Mouse (Mus musculus): ENCODE data around the gene Aplp2. TPM values are rescaled to one million over a fixed set of nuclear protein-coding genes. Genes with fewer than 3 reads are reported as not detected.

The Aplp2 gene
- total RNA-seq (2022) = 100 to 1,000 TPM; 290 to 388 (median 328) TPM

DNA sequence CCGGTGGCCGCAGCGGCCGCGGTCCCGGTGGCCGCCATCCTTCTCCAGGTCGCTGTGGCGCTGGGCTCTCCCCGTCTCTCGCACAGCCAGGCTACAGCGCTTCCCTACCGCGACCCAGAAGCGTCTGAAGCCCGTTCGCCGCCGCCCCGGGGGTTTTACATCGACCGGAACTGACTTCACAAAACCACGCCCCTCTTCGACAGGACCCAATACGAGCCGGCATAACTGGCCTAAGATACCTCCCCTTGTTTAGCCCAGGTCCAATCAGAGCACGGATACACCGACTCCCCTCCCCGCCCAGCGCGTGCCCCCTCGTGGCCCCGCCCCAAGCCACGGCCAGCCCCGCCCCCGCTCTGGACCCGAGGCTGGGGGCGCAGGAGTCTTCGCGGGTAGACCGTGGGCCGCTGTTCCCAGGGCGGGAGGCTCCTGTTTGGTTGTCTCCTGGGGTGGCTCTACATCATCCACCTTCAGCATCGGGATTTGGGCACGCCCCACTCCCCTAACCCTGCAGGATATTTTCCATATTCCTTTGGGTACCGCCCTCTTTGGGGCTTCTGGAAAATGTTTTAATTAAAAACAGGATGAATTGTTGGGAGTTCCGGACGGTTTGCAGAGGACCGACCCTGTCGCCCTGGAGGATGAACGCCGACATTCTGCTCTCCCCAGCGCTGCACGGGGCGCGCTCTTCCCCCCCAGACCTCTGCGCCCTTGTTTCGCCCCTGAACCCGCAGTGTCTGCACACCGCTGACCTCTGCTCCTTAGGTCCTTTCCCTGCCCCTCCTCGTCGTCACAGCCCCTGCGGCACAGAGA, at the start of gene Aplp2:
TSS of gene Aplp2 (minus strand) at position 126 of the 810 bp plus-strand sequence.
- DNase-seq (ENCODE audit: low spot score) = peak; percentile 99

DNA sequence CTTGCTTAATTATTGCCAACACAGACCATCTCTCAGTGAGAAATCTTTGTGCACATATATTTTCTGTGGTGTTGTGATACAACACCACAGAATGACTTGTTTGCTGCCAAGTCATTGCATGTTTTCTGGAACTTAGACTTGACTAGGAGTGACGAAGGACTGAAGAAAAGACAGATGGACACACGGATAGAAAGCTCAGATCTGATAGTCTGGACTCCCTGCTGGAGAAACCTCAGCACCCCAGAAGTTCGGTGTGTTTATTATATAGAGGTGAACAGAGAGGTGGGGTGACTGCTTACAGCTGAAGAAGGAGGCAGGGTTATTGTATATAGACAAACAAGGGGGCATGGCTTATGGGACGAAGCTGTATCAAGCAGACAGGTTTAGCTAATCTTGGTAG, 48.6 kb upstream of the Aplp2 start:
- DNase-seq (ENCODE audit: low spot score) = no peak

DNA sequence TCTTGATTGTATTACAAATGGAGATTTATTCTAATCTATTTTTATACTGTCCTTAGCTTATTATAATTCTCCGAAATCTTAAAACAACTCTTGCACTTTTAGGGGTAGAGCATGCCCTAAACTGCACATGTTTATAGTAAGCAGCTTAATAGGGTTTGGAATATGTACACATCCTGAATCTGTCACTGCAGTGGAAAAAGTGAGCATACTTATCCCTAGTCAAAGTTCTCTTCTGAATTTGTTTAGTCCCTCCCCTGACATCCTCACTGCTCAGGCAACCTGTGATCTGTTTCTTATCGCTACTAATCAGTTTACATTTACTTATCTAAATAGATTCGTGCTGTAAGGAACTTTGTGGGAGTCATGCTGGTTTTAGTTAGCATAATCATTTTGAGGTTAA, 46.6 kb upstream of the Aplp2 start:
- no peak for DNase-seq (ENCODE audit: low spot score)

DNA sequence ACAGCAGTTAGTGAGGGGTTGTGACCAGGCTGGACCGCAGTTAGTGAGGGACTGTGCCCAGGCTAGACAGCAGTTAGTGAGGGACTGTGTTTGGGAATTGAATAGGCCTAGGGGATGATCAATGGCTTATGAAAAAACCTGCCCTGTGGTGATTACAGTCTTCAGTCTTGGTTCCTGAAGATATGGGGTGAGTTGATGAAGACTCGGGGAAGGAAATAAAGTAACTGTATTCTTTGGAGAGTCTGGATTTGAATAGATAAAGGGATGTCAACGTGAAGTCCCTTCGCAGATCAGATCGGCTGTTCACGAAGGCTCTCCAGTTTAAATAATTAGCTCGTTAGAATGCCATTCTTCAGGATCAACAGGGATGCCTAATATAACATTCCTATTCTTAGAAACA, 44.3 kb upstream of the Aplp2 start:
- DNase-seq (ENCODE audit: low spot score) = no peak

DNA sequence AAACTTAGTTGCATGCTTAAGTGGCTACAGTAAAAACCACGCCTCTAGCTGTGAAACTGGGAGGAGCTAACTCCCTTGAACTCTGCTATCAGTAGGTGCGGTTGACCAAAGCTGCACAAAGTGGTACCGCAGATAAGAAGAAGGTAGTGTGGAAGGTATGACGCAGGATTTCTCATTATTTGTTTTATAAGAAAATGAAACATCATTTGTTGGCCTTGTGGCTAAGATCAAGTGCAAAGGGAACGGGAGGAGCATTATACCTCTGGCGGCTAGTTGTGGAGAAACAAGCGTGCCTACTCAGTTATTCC, 43.0 kb upstream of the Aplp2 start:
- DNase-seq (ENCODE audit: low spot score) = peak; percentile 13

DNA sequence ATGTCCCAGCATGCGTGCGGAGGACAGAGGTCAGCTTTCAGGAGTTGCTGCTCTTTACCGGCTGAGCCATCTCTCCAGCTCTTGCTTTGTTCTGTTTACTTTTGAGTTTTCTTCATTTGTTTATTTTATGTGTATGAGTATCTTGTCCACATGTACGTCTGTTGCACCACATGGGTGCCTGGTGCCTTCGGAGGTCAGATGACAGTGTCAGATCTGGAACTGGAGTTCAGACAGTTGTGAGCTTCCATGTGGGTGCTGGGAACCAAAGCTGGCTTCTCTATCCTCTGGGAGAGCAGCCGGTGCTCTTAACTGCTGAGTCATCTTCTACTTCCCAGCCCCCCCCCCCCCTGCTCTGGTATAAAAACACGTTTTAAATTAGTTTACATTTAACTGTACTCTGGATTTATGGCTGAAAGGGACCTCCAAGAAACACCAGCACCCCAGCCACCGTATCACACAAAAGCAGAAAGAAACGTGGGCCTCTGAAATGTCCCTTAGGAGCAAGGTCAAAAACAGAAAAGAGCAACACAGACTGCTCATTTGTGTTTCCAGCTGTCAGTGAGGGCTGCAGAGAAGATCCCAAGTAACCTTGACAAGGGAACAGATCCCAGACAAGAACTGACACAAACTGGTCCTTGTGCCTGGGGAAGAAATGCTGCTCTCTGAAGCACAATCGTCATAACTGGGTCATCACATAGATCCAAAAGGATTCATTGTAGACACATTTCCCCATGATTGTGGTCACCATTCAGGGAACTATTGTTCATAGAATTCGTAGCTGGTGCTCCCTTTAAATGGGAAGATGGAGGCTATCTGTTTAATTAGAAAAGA, 42.5 kb upstream of the Aplp2 start:
- peak; percentile 12 for DNase-seq (ENCODE audit: low spot score)

DNA sequence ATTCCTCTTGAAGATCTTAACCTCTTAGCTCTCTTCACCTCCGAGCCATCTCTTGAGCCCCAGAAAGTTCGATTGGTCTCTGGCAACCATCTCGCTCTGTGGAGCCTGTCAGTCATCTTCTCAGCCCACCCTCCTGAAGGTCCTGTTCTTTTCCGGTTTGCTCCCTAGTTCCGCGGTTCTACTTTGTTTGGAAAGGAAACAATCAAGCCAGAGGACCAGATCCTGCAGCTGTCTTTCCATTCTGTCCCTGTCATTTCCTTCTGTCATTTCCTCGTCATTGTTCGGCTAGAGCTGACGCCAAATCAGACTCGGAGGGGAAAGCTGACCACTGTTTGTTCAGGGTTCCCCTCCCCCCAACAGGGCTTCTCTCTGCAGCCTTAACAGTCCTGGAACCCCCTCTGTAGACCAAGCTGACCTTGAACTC, 41.7 kb upstream of the Aplp2 start:
- peak; percentile 86 for DNase-seq (ENCODE audit: low spot score)

DNA sequence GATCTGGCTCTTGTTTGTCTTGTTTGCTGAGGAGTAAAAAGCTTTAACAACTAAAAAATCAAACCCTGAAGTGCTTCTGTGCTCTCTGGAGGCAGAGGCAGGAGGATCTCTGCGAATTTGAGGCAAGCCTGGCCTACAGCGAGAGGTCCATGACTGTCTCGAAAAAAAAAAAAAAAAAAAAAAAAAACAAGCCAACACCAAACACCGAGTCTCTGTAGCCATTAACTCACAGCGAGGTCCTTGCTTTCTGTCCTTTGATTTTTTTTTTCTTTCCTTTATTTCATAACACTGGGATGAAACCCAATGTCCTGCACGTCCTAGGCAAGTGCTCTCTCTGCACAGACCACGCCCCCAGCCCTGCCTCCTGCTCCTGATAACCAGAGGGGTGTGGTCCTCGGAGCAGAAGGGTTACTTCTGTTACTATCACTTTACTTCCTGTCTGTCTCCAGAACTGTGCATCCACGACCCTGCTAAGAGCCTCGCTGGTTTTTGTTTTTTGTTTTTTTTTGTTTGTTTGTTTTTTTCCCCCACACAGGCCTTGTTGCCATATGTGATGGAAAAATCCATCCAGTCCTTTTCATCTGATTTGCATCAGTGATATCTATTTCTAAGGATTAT, 40.7 kb upstream of the Aplp2 start:
- peak; percentile 47 for DNase-seq (ENCODE audit: low spot score)

DNA sequence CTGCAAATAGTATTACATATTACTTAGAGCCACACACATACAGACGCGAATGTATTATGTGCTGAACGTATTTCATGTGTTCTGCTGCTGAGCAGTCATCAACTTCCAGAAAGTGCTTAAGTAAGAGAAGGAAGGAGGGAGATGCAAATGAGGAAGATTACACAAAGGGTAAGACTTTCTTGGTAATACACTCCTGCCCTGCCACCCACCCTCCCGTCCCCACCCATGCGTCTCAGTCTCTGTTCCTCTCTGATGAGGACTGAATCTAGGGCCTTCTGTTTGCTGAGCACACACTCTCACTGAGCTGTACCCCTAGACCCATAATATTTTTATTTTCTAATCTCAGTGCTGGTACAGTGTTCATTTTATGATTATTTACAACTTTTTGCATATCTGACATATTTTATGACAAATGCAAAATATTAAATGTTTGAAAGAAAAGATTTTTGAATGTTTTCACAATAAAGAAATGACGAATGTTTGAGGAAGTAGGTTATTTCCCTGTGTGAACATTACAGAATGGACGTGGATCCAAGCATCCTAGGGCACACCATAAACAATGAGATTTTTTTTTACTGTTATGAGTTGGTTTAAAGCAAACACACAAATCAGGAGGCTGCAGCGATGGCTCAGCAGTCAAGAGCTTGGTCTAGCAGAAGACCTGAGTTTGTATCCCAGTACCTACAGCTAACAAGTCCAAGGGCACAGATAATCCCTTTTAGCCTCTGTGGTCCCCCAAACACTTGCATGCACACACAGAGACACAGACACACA, 36.0 kb upstream of the Aplp2 start:
- no peak for DNase-seq (ENCODE audit: low spot score)

DNA sequence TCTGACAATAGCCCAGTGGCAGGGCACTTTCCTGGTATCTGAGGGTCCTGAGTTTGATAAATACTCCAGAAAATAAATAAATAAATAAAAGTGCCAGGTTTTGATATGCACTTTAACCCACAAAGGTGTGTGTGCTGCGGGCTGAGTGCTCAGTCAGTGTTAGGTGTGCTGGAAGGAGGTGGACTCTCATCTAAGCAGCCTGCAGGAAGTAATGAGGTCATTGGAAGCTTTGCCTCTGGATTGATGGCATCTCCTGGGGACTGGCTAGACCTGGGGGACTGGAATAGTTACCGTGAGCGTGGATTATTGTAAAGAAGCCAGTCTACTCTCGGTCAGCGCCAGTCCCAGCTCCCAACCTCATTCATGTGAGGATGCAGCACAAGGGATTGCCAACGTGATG, 34.8 kb upstream of the Aplp2 start:
- DNase-seq (ENCODE audit: low spot score) = no peak

DNA sequence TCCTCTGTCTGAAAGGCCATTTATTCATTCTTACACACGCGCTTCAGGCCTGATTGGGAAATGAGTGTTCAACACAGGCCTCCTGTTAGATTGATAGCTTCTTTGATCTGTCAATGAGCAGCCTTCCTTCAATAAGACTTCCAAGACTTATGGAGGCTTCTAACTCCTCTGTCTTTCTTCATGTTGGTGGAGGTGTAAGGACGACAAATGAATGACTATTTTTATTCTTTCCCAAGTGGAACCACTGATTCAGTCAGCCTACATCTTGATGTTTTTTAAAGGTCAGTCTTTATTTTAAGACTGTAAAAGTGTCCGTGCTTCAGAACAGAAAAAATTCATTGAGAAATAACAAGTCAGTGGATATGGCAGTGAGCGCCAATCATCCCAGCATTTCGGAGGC, 33.4 kb upstream of the Aplp2 start:
- no peak for DNase-seq (ENCODE audit: low spot score)

DNA sequence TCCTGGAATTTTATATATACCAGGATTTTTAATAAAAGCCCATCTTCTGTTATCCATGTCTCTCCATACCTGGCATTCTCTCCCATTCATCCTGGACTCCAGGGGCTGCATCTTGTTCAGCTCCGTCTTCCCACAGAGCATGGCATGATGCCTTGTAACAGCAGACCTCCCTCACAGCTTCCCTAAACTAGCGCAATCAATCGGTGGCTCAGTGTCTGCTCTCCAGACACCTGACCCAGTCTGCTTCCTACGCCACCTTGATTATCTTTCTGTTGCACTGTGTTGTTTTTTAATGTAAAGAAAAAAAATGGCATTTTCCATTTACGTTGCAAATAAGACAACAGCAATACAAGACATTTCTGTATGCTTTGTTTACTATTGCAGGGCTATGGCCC, 32.3 kb upstream of the Aplp2 start:
- DNase-seq (ENCODE audit: low spot score) = no peak

DNA sequence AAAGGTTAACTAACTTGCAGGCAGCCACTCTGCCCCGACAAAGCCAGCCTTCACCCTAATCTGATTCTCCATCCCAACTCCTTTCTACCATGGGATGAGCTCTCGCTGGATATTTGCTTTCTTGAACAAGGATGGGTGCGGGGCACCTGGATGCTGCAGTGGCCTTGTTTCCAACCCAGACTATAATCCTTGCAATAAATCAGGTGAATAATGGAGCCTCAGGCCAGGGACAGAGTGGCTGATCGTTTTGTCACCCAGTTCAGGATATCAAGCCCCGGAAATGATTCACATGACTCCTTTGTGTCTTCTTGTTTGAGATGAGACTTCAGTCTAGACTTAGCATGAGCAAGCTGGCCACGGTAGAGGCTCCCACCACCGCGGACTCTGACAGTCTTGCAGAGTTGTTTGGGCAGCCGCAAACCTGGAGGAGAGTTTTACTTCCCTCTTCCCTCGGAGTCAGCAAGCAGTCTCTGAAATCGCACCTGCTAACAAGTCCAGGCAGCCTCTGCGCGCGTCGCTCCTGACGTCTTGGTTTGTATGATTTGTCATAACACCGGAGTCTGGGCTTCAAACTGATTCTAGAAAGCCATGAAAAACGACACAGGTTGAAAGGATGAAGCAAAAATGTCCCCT, 31.8 kb upstream of the Aplp2 start:
- DNase-seq (ENCODE audit: low spot score) = no peak

DNA sequence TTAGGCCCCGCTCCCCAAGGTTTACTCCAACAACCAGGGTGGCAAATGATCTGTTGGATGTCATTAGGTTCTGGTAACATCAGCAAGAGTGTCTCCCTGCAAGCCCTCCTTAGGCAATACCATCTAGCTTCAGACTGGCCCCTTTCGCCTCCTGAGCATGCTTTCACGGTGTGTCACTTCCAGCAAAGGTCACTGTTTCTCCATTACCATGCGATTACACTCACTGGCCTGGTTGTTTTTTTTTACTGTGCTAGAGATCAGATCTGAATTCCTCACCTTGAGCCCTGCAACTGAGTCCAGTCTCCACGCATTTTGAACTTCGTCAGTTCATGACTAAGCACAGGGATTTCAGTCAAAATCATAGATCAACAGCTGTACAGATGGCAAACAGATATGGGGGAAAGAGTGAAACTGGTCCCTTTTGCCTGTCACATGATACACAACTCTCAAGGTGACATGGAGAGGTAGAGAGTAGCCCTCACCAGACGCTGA, 29.6 kb upstream of the Aplp2 start:
- DNase-seq (ENCODE audit: low spot score) = no peak

DNA sequence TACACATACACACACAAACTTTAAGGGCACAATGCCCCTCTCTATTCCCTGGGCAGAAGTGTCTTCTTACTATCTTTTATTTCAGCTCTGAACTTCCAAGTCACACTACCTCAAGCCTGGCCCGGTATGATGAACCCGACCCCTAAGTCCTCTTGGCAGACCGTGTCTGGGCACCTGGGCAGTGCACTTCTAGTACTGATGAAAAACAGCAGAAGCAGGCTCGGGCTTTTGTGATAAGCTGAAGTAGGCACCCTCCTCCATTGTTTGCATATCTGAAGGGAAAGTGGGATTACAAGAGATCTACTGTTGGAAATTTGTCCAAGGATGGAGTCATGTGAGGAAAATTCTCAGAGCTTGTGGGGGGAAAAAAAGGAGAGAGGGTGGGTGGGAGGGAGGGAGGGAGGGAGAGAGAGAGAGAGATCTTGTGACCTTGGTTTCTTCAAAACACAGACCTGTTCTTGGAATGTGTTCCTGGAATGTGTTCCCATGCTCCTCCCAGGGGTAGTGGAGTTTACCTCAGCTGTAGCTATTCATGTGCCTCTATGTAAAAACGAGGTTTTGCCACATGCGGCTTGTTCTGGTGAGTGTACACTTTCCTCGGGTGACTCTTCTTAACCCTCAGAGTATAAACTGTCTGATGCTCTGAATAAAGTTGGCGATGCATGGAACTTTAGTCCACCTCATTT, 29.1 kb upstream of the Aplp2 start:
- DNase-seq (ENCODE audit: low spot score) = no peak

DNA sequence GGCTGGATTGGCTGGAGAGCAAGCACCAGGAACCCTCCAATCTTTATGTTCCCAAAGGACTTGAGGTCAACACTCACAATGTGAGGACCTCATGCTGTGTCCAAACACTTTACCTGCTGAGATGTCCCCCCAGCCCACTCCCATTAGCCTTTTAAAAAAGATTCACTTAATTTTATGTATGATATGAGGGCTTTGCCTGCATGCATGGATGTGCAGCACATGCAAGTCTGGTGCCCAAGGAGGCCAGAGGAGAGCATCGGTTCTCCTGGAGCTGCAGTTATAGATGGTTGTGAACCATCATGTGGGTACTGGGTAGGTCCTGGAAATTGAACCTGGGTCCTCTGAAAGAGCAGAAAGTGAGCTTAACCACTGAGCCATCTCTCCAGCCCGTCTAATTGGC, 27.9 kb upstream of the Aplp2 start:
- DNase-seq (ENCODE audit: low spot score) = no peak

DNA sequence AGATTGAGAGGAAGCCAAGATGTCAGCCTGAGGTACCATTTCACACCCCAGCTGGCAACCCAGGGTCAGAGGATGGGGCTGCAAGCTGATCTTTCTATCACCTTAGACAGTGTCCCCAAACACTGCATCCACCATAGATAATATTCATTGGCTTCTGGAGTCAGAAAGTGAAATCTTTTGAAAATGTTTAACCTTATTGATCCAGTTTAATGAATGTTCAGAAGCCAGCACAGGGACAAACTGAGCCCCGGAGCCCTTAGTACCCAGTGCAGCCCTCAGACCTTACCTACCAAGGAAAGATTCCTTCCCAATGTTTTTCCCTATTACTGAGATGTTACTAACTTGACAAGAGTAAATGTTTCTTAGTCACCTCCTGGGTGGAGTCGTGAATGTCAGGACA, 26.9 kb upstream of the Aplp2 start:
- DNase-seq (ENCODE audit: low spot score) = no peak

DNA sequence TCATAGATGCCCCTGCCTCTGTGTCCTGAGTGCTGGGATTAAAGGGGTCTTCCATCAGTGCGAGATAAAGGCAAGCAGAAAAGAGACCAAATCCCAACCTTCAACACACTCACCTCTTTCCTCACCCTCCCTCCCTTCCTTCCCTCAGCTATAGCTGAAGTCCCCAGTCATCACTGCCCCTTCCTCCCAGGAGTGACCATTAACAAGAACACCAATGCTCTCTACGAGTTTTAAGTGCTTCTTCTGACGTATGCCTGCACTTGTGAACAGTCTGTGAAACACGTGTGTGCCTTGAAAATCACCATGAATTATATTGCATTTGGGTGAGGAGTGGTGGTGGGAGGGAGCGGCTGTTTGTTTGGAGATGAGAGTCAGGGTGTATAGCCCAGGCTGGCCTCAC, 24.5 kb upstream of the Aplp2 start:
- DNase-seq (ENCODE audit: low spot score) = no peak

DNA sequence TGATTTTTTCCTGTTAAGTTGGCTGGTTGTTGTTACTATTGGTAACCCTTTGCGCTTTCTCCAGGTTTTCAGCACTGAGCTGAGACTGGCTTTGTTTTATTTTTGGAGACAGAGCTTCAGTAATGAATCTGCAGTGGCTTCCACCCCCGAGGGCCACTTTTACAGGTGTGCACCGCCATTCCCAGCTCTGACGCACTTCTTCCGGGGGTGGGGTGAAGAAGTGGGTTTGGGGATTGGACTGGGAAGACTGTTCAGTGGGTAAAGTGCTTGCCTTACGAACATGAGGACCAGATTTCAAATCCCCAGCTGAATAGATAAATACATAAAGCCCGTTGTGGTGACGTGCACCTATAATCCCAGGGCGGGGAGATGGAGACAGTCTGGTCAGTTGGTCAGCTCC, 23.9 kb upstream of the Aplp2 start:
- DNase-seq (ENCODE audit: low spot score) = no peak

DNA sequence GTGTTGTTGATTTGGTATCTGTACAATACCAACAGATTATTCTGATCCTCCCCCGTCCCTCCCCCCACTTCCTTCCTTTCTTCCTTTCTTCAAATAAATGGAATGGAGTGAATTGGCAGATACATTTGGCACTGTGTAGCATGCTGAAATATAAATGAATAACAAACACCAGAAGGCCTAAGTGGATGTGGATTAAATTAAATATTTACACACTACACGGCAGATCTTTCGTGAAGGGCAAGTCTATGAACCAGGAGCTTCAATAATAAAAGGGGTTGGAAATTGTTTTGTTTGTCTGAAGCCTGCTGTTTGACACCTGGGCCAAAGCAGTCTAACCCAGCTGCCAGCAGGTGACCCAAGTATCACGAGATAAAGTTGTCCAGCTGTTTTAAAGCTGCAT, 23.4 kb upstream of the Aplp2 start:
- DNase-seq (ENCODE audit: low spot score) = no peak

DNA sequence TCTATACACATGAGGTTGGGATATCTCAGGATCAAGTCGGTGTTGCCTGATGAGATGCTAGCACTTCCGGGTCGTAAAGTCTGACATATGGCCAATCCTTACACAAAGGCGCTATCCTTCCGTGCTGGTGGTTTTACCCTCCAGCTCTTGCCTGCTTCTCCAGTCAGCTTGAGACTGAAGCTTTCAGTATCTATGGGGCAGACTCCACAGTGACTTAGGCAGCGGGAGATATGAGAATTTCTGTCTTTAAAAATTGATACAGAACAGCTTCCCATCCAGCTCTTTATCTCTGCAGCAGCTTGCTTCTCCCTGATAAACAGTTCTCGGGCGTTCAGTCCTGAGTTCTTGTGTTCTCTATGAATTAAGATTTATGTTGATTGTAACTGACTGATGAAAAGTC, 14.9 kb upstream of the Aplp2 start:
- DNase-seq (ENCODE audit: low spot score) = no peak

Data from heart, adult 8-10 months (tissue).